Mouse (Mus musculus): ENCODE data around the gene Chid1. TPM values are rescaled to one million over a fixed set of nuclear protein-coding genes. Genes with fewer than 3 reads are reported as not detected.

Gene Chid1
- polyA plus RNA-seq, 1 experiment from 2014 or later = 45.0 TPM

GRCm38 (mm10) chr7:141480842-141481497 is 58.7 kb downstream of the Chid1 start:
- Histone ChIP-seq H3K4me2 (peak overlapping the region; percentile 99), H3K4me3 (replicated peaks) (peak overlapping the region; percentile 64), H3K27ac (no peak overlapping the region), H3K27me3 (peaks cover 16% of the 10 kb centered on the region), H3K9ac (no peak overlapping the region), H3K9me3 (replicated peaks) (no peaks in the 10 kb centered on the region), H3K36me3 (no peaks in the 10 kb centered on the region), H3K4me1 (peaks cover 60% of the 10 kb centered on the region)
- peak; percentile 24 for ATAC-seq (replicated peaks; ENCODE audit: low FRiP score)
- WGBS = 8% methylated on average over 10 of the region's 10 CpGs

GRCm38 (mm10) chr7:141478270-141478748 is 61.3 kb downstream of the Chid1 start:
- Histone ChIP-seq H3K9ac (0 out of 2 replicates have a peak overlapping the region, but pooled peaks have one; percentile 21), H3K9me3 (replicated peaks) (no peaks in the 10 kb centered on the region), H3K4me2 (peak overlapping the region; percentile 92), H3K27me3 (peaks cover 14% of the 10 kb centered on the region), H3K36me3 (no peaks in the 10 kb centered on the region), H3K4me1 (peaks cover 72% of the 10 kb centered on the region), H3K4me3 (replicated peaks) (0 out of 2 replicates have a peak overlapping the region, but pooled peaks have one; percentile 8), H3K27ac (peak overlapping the region; percentile 97)
- WGBS = 65% methylated on average over 5 of the region's 5 CpGs
- ATAC-seq (replicated peaks; ENCODE audit: low FRiP score) = no peak

GRCm38 (mm10) chr7:141477578-141478269 is 61.9 kb downstream of the Chid1 start:
- H3K9ac ChIP-seq = peak overlapping the region; percentile 66; the same call in 1 of the 2 replicates
- H3K4me2 ChIP-seq = peak overlapping the region; percentile 92
- peak overlapping the region; percentile 97 for H3K27ac ChIP-seq
- no peak for ATAC-seq (replicated peaks; ENCODE audit: low FRiP score)
- H3K4me1 ChIP-seq = peaks cover 73% of the 10 kb centered on the region
- peaks cover 8% of the 10 kb centered on the region for H3K27me3 ChIP-seq
- peaks cover 2% of the 10 kb centered on the region for H3K36me3 ChIP-seq
- WGBS = 46% methylated on average over 4 of the region's 4 CpGs
- H3K4me3 ChIP-seq (replicated peaks) = peak overlapping the region; percentile 66; the same call in 1 of the 2 replicates
- H3K9me3 ChIP-seq (replicated peaks) = no peaks in the 10 kb centered on the region

DNA sequence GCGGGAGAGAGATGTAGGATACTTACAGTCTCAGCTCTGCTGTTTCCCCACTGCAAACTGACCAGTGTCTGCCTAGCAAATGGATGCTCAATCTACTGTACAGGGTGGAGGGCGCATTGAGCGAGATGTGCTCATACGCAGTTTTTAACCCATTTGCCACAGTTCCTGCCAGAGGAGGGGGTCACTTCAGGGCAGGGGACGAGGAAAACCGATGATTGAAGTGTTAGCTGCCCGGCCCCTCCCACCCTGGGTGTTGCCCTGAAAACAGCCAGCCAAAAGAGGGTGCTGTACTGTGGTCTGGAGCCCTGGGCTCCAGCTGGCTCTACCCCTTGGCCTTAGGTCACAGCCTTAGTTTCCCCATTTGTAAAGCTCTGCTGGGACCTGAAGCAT is 62.7 kb downstream of the Chid1 start:
- H3K4me1 ChIP-seq = peaks cover 70% of the 10 kb centered on the region
- H3K27ac ChIP-seq = peak overlapping the region; percentile 97
- H3K36me3 ChIP-seq = peaks cover 10% of the 10 kb centered on the region
- peak overlapping the region; percentile 92 for H3K4me2 ChIP-seq
- peak overlapping the region; percentile 66 for H3K4me3 ChIP-seq (replicated peaks)
- peak overlapping the region; percentile 66 for H3K9ac ChIP-seq
- 8% methylated on average over 7 of the region's 7 CpGs for WGBS
- H3K9me3 ChIP-seq (replicated peaks) = no peaks in the 10 kb centered on the region
- no peak for ATAC-seq (replicated peaks; ENCODE audit: low FRiP score)
- 0 out of 2 replicates have a peak, but pooled peaks cover under 1% of the 10 kb centered on the region for H3K27me3 ChIP-seq

- peak overlapping the region; percentile 97 for H3K27ac ChIP-seq
- ATAC-seq (replicated peaks; ENCODE audit: low FRiP score) = peak; percentile 72
- H3K36me3 ChIP-seq = peaks cover 15% of the 10 kb centered on the region
Observed at GRCm38 (mm10) chr7:141476226-141476980, 63.3 kb downstream of the Chid1 start.

DNA sequence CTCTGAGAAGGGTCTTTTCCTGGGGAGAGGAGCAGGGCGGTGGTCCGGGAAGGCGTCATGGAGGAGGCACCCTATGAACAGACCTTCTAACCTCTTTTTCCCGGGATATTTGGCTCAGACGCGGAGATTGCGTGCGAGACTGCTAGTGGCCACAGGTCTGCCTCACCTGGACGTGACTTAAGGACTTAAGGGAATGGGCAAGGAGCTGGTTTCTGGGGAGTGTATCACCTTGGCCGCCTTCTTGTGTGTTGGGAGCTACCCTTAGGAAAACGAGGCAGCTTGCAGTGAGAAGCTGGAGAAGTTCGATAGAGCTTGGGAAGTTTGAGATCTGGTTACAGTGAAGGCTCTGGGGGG is 63.9 kb downstream of the Chid1 start:
- peak overlapping the region; percentile 66 for H3K9ac ChIP-seq
- H3K36me3 ChIP-seq = peaks cover 21% of the 10 kb centered on the region
- 0% methylated on average over 12 of the region's 12 CpGs for WGBS
- ATAC-seq (replicated peaks; ENCODE audit: low FRiP score) = peak; percentile 12; the same call in 1 of the 2 replicates
- peak overlapping the region; percentile 97 for H3K27ac ChIP-seq
- peak overlapping the region; percentile 66 for H3K4me3 ChIP-seq (replicated peaks)
- peaks cover 58% of the 10 kb centered on the region for H3K4me1 ChIP-seq
- no peaks in the 10 kb centered on the region for H3K27me3 ChIP-seq
- peak overlapping the region; percentile 92 for H3K4me2 ChIP-seq
- H3K9me3 ChIP-seq (replicated peaks) = no peaks in the 10 kb centered on the region

More at GRCm38 (mm10) chr7:141476226-141476980, 63.3 kb downstream of the Chid1 start:
- WGBS = 0% methylated on average over 14 of the region's 17 CpGs
- Histone ChIP-seq H3K4me2 (peak overlapping the region; percentile 92), H3K4me3 (replicated peaks) (peak overlapping the region; percentile 66), H3K27me3 (no peaks in the 10 kb centered on the region), H3K9ac (peak overlapping the region; percentile 66), H3K9me3 (replicated peaks) (no peaks in the 10 kb centered on the region), H3K4me1 (peaks cover 64% of the 10 kb centered on the region)

DNA sequence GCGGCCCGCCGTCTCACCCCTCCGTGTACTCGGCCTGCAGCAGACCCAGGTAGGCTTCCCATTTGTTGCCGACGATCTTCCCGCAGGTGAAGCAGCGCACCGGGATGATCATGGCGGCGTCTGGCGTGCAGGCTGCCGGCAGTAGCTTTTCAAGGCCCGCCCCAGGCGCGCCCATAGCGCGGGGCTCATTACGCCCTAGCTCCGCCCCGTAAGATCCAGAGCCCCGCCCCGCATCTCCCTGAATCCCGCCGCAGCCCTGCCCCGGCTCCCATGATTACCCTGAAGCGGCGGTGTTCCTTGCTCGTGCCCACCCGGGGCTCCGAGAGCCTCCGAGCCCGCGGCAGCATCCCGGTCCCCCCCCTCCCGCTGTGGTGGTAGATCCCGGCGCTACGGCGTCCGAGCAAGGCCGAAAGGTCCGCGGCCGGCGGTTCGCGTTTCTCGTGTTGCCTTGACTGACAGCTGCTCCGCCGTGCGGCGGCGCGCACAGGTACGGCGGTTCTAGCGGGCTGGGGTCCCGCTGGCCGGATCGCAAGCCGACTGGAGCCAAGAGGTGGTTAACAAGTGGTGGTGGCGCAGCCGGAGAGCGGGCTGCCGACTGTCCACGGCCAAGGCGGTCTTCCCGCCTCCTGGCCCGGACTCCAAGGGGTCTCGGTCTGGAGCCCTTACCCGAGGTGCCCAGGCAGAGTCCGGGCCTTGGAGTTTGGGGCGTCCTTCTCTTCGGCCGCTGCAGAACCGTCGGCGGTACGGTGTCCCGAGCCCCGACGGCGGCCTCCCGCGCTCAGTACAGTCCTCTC is 64.4 kb downstream of the Chid1 start, which contains the start of the genes Polr2l and Tspan4:
Polr2l (minus strand) TSS at position 122 of the 794 bp plus-strand sequence.
Tspan4 (plus strand) TSS at position 230 of the 794 bp plus-strand sequence.
- peak within 1 kb of the TSS; percentile 92 for H3K4me2 ChIP-seq
- peak within 1 kb of the TSS; percentile 66 for H3K9ac ChIP-seq
- H3K4me3 ChIP-seq (replicated peaks) = peak within 1 kb of the TSS; percentile 66
- no peaks in the 10 kb centered on the region for H3K9me3 ChIP-seq (replicated peaks)
- peak within 1 kb of the TSS; percentile 97 for H3K27ac ChIP-seq
- peak; percentile 57 for ATAC-seq (replicated peaks; ENCODE audit: low FRiP score)
- WGBS = under 1% methylated on average over 86 of the region's 87 CpGs
- peaks cover 55% of the 10 kb centered on the region for H3K4me1 ChIP-seq
- no peaks in the 10 kb centered on the region for H3K27me3 ChIP-seq
- peaks cover 27% of the 10 kb centered on the region for H3K36me3 ChIP-seq

DNA sequence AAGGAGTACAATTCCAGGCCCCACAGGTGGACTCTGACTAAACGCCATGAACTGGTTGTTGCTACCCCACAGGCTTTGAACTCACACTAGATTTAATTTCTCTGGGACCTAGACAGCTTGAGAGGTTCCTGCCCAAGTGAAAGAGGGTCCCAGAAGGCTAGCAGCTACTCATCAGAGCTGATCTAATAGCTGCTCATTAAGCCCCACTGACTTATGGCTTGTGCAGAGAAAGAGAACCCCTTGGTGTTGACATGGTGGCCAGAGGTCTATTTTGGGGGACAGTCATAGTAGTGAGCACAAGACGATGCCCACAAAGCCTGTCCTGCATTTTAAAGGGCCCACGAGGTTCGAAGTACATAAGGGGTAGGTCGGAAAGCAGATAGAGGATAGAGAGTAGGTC is 65.5 kb downstream of the Chid1 start:
- H3K27me3 ChIP-seq = no peaks in the 10 kb centered on the region
- 7% methylated on average over 5 of the region's 5 CpGs for WGBS
- no peaks in the 10 kb centered on the region for H3K9me3 ChIP-seq (replicated peaks)
- peaks cover 35% of the 10 kb centered on the region for H3K36me3 ChIP-seq
- H3K9ac ChIP-seq = peak overlapping the region; percentile 66
- H3K27ac ChIP-seq = no peak overlapping the region
- no peak for ATAC-seq (replicated peaks; ENCODE audit: low FRiP score)
- H3K4me3 ChIP-seq (replicated peaks) = peak overlapping the region; percentile 66
- H3K4me1 ChIP-seq = peaks cover 65% of the 10 kb centered on the region
- peak overlapping the region; percentile 92 for H3K4me2 ChIP-seq

DNA sequence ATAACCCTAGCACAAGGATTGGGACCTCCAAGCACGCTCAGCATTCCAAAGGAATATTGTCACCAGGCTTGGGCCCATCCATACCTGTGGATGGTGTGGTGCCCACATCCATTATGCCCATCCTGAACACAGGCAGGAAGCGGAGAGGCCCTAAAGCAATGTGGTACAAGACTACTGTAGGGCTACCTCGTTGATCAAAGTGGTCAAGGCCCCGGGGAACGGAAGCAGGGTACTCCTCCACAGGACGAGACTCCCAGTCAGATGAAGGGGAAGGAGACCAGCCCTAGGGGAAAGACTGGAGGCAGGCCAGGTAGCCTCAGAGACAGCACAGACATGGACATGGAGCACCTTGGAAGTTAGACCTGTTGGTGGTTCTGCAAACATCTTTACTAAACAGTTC is 66.9 kb downstream of the Chid1 start:
- no peaks in the 10 kb centered on the region for H3K27me3 ChIP-seq
- no peak overlapping the region for H3K4me2 ChIP-seq
- H3K36me3 ChIP-seq = peaks cover 35% of the 10 kb centered on the region
- peaks cover 71% of the 10 kb centered on the region for H3K4me1 ChIP-seq
- no peak overlapping the region for H3K4me3 ChIP-seq (replicated peaks)
- no peak overlapping the region for H3K9ac ChIP-seq
- H3K27ac ChIP-seq = no peak overlapping the region
- no peak for ATAC-seq (replicated peaks; ENCODE audit: low FRiP score)
- no peaks in the 10 kb centered on the region for H3K9me3 ChIP-seq (replicated peaks)
- WGBS = 76% methylated on average over 6 of the region's 6 CpGs

GRCm38 (mm10) chr7:141472226-141472625 is 67.4 kb downstream of the Chid1 start:
- Histone ChIP-seq H3K36me3 (peaks cover 35% of the 10 kb centered on the region), H3K27ac (no peak overlapping the region), H3K9me3 (replicated peaks) (no peaks in the 10 kb centered on the region), H3K4me2 (no peak overlapping the region), H3K4me3 (replicated peaks) (no peak overlapping the region), H3K9ac (no peak overlapping the region), H3K4me1 (peaks cover 69% of the 10 kb centered on the region), H3K27me3 (no peaks in the 10 kb centered on the region)
- WGBS = 78% methylated on average over 6 of the region's 6 CpGs
- no peak for ATAC-seq (replicated peaks; ENCODE audit: low FRiP score)

DNA sequence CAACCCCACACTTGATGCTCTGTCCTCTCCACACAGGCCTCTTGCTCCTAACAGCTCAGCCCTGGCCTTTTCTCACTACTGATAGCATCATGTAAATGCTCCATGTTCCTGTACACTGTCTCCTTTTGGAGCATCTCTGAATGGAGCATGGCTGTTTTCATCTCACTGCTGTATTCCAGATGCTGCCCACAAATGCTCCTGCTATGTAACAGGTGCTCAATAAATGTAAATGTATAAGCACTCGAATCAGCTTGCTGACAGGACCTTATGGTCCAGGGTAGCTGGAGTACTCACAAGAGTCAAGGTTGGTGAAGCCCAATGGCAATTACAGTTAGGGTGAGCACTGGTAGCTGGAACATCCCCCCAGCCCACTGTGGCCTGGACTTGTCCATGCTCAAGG is 68.4 kb downstream of the Chid1 start:
- no peak overlapping the region for H3K4me2 ChIP-seq
- H3K27ac ChIP-seq = no peak overlapping the region
- no peak for ATAC-seq (replicated peaks; ENCODE audit: low FRiP score)
- WGBS = 97% methylated on average over 1 of the region's 1 CpGs
- H3K4me1 ChIP-seq = peaks cover 68% of the 10 kb centered on the region
- peaks cover 35% of the 10 kb centered on the region for H3K36me3 ChIP-seq
- no peaks in the 10 kb centered on the region for H3K27me3 ChIP-seq
- no peaks in the 10 kb centered on the region for H3K9me3 ChIP-seq (replicated peaks)
- H3K9ac ChIP-seq = no peak overlapping the region
- H3K4me3 ChIP-seq (replicated peaks) = no peak overlapping the region

Measured in kidney, embryonic 15.5 days (tissue).